Mouse (Mus musculus): ENCODE measurements around the gene Cdc16. TPM values are rescaled to one million over a fixed set of nuclear protein-coding genes. Genes with fewer than 3 reads are reported as not detected.

Gene Cdc16
- polyA plus RNA-seq, 2 experiments from 2014 or later = 26.6 to 27.9 TPM

DNA sequence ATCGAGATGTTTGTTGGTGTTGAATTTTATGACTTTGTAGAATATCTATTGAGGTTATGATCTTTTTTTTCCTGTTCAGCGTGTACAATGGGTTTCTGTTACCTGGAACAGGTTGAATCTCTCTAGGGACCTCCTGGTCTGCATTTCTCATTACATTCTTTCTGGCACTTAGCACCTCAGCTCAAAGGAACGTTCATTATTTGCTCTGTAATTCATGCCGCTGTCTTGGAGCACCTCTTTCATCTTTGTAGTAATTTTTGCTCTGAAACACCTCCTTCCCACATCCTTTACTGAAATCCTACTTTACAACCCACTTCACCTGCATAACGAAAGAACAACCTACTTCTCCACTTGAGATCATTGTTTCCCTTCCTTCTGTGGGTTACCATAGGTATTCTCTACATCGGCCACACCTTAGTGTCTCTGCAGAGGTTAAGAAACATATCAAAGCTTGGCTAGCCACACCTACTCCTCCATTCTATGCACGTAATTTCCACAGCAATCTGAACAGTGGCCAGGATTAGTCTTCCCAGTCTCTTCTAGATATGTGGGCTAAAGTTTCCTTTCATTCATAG lies 71.2 kb downstream of the Cdc16 start:
- no peak for ATAC-seq

Other genes starting within 250 kb of the Cdc16 start
- gene 1700029H14Rik, start 195.2 kb upstream of the Cdc16 start, polyA plus RNA-seq (2017; shearing (Covaris generic)) = under 1 TPM in 1 of 2 experiments, not detected in 1; 0.30 TPM
- 100 to 1,000 TPM in 1 of 2 experiments, 10 to 100 TPM in 1; 77.3 to 195 TPM for gene Rasa3, start 80.1 kb upstream of the Cdc16 start, polyA plus RNA-seq (2017; shearing (Covaris generic))
- not detected for gene Cfap97d2, start 51.8 kb upstream of the Cdc16 start, polyA plus RNA-seq (2017; shearing (Covaris generic))
- 10 to 100 TPM; 13.9 to 15.0 TPM for gene Upf3a, start 27.9 kb downstream of the Cdc16 start, polyA plus RNA-seq (2017; shearing (Covaris generic))
- not detected for gene AF366264, start 80.7 kb downstream of the Cdc16 start, polyA plus RNA-seq (2017; shearing (Covaris generic))
- gene Champ1, start 112.0 kb downstream of the Cdc16 start, polyA plus RNA-seq (2017; shearing (Covaris generic)) = 10 to 100 TPM; 19.6 to 30.0 TPM
- under 1 TPM in 1 of 2 experiments, not detected in 1; 0.71 TPM for gene Coprs, start 132.6 kb downstream of the Cdc16 start, polyA plus RNA-seq (2017; shearing (Covaris generic))

Data from CD4-positive, CD25-positive, alpha-beta regulatory T cell, adult 4 months (primary cell).